Mouse (Mus musculus) neural tube, embryonic 13.5 days (tissue): ENCODE measurements around the gene Mmp15. TPM values are rescaled to one million over a fixed set of nuclear protein-coding genes. Genes with fewer than 3 reads are reported as not detected.

ENCODE experiments used
- ATAC-seq: fragments of 200-750 bp; cut with Nextera tagmentation; 2 replicates; pipeline ENCODE4 v1.8.0; 2017; ENCODE audit warnings: low read depth, mild to moderate bottlenecking, moderate TSS enrichment, moderate library complexity
- H3K27ac ChIP-seq: fragments of 300-500 bp; sonication (generic); replicated peaks from 2 replicates; pipeline ENCODE4 v1.5.1; 2015; ENCODE audit warnings: moderate library complexity, mild to moderate bottlenecking, inconsistent platforms
- H3K27me3 ChIP-seq: fragments of 300-500 bp; sonication (generic); 2 replicates; pipeline ENCODE4 v1.6.1; 2015; ENCODE audit warnings: mild to moderate bottlenecking, inconsistent platforms
- H3K36me3 ChIP-seq: fragments of 300-500 bp; sonication (generic); 2 replicates; pipeline ENCODE4 v1.6.1; 2015; ENCODE audit warnings: mild to moderate bottlenecking, inconsistent platforms
- H3K4me1 ChIP-seq: fragments of 300-500 bp; sonication (generic); replicated peaks from 2 replicates; pipeline ENCODE4 v1.6.1; 2015; ENCODE audit warnings: inconsistent platforms
- H3K4me2 ChIP-seq: fragments of 300-500 bp; sonication (generic); 2 replicates; pipeline ENCODE4 v1.6.1; 2015; ENCODE audit warnings: inconsistent platforms, mild to moderate bottlenecking, moderate library complexity
- H3K4me3 ChIP-seq: fragments of 300-500 bp; sonication (generic); 2 replicates; pipeline ENCODE4 v1.5.1; 2015; ENCODE audit warnings: mild to moderate bottlenecking, inconsistent platforms
- H3K9ac ChIP-seq: fragments of 300-500 bp; sonication (generic); 2 replicates; pipeline ENCODE4 v1.6.1; 2015; ENCODE audit warnings: moderate library complexity, mild to moderate bottlenecking, inconsistent platforms
- H3K9me3 ChIP-seq: fragments of 300-500 bp; sonication (generic); 2 replicates; pipeline ENCODE4 v1.6.1; 2016; ENCODE audit warnings: inconsistent platforms
- WGBS: fragments of 180-500 bp; shearing (Covaris S2); methylation state at CpG from one replicate; pipeline ENCODE4 v1.1.7; 2015; 5-methylcytosine and 5-hydroxymethylcytosine counted together
- polyA plus RNA-seq: library from polyadenylated mRNA; unstranded; fragments of >200 nt; fragmentation: Nextera tagmentation; extraction: Ambion mirVana; gene quantifications from 2 replicates; pipeline ENCODE4 v1.2.1, GENCODE M21; 2015

Mmp15 gene
- polyA plus RNA-seq, 1 experiment from 2014 or later, result 29.1 TPM

DNA sequence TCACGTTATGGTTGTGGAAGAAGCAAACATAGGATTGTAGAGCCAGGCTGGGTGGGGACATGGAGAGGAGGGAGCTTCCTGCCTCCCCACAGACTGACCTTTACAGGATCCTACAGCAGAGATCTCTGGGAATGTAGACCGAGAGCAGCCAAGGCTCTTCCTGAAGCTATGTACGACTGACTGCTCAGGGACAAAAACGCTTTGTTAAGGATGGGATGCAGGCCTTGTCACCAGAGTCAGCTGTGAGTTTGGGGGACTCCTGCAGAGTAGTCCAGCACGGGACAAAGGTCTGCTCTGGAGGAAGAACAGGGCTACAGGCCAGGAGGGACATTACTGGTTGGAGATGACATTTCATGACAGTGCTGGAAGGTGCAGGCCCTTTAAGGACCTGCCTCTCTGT, 27.4 kb upstream of the Mmp15 start:
- Histone ChIP-seq H3K9me3 (no peaks in the 10 kb centered on the region), H3K4me3 (no peak overlapping the region), H3K27me3 (peaks cover 10% of the 10 kb centered on the region), H3K9ac (peak overlapping the region; percentile 31; the same call in 1 of the 2 replicates), H3K27ac (peak overlapping the region; percentile 38; the same call in 1 of the 2 replicates), H3K4me2 (no peak overlapping the region), H3K36me3 (peaks cover 64% of the 10 kb centered on the region), H3K4me1 (peaks cover 60% of the 10 kb centered on the region)
- no peak for ATAC-seq
- WGBS, result 41% methylated on average over 5 of the region's 5 CpGs

DNA sequence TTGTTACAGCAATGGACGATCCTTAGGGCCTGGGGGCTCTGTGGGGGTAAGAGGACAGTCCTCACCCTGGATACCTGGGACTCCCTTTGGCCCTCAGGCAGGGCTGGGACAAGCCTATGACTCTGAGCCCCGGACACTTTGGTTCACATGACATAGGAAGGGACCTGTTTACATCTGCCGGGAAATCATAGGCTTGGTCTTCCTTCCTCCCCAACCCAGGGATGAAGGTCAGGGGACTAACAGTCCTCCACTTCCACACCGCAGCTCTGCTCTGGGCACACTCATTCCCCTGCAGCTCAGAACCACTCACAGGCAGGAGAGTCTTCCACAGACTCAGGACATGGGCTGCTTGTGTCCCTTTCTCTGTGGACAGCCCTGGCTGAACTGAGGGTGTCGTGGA, 25.2 kb upstream of the Mmp15 start:
- peaks cover 67% of the 10 kb centered on the region for H3K36me3 ChIP-seq
- H3K4me1 ChIP-seq, result peaks cover 60% of the 10 kb centered on the region
- H3K9ac ChIP-seq, result 0 out of 2 replicates have a peak overlapping the region, but pooled peaks have one; percentile 6
- 86% methylated on average over 5 of the region's 5 CpGs for WGBS
- H3K4me3 ChIP-seq, result no peak overlapping the region
- H3K27ac ChIP-seq, result no peak overlapping the region
- H3K4me2 ChIP-seq, result no peak overlapping the region
- no peaks in the 10 kb centered on the region for H3K9me3 ChIP-seq
- ATAC-seq, result no peak
- H3K27me3 ChIP-seq, result no peaks in the 10 kb centered on the region

DNA sequence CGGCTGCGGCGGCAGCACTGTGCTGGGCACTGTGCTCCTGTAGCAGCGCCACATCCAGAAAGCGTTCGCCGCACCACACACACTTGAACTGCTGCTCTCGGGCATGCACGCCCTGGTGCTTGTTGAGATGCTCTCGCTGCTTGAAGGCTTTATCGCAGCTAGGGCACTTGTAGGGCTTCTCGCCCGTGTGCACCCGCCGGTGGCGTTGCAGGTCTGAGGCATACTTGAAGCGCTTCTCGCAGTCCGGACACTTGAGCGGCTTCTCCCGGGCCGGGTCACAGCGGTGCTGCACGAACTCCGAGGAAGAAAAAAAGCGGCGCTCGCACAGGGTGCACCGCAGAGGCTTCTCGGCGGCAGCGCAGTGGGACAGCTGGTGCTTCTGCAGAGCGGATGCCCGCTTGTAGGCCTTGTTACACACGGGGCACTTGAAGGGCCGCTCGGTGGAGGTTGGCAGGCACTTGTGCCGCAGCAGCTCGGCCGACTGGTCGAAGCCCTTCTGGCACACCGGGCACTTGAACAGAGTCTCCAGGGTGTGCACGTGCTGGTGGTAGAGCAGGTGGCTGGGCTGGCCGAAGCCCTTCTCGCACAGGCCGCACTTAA, 24.1 kb upstream of the Mmp15 start:
- Histone ChIP-seq H3K27me3 (no peaks in the 10 kb centered on the region), H3K4me1 (peaks cover 66% of the 10 kb centered on the region), H3K27ac (no peak overlapping the region), H3K4me2 (no peak overlapping the region), H3K9ac (no peak overlapping the region), H3K9me3 (no peaks in the 10 kb centered on the region), H3K36me3 (peaks cover 67% of the 10 kb centered on the region), H3K4me3 (no peak overlapping the region)
- 85% methylated on average over 46 of the region's 46 CpGs for WGBS
- ATAC-seq, result no peak

DNA sequence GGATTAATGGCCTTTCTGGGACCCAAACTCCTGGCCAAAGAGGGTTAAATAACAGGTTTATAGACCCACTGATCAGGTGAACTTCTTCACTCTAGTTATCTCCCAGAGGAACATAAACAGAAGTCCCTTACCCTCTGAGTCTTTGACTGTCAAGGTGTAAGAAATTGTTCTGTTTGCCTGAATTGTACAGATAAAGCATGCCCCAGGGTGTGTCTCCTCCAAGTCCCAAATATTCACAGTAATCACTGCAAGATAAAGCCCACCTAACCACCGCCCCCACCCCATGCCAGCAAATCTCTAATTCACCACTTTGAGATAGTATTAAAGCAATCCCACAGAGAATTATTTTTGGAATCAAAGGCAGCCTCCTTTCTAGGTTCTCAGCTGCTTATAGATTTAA, 21.7 kb upstream of the Mmp15 start:
- H3K36me3 ChIP-seq, result peaks cover 63% of the 10 kb centered on the region

DNA sequence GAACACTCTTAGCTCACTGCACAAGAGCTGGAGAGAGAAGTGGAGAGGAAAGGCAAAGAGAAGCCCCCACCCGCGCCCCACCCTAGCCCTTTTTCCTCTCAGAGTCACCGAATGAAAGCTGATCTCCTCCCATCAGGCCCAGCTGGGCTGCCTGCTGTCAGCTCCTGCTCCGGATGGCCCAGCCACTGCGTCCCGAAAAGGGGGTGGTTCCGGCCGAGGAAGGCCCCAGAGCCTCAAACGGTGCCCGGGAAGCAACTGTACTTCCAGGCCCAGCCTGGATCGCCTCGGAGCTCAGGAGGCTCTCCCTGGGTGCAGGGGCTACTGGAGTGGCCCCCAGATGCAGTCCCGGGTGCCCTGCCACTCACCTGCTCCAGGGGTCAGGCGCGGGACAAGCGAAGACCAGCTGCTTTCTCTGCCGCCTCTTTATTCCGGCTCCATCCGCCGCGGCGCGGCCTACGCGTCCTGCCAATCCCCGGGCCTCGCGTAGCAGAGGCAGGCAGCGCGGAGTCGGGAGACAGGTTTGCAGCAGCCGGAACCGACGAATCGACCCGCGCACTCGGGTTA, 20.8 kb upstream of the Mmp15 start:
- no peaks in the 10 kb centered on the region for H3K9me3 ChIP-seq
- H3K4me1 ChIP-seq, result peaks cover 52% of the 10 kb centered on the region
- peak; percentile 52 for ATAC-seq
- peak overlapping the region; percentile 94 for H3K4me2 ChIP-seq
- peak overlapping the region; percentile 68 for H3K4me3 ChIP-seq
- peaks cover 55% of the 10 kb centered on the region for H3K36me3 ChIP-seq
- WGBS, result under 1% methylated on average over 38 of the region's 38 CpGs
- H3K27ac ChIP-seq, result peak overlapping the region; percentile 93
- H3K9ac ChIP-seq, result peak overlapping the region; percentile 86
- H3K27me3 ChIP-seq, result no peaks in the 10 kb centered on the region

More for the DNA sequence above, 21.7 kb upstream of the Mmp15 start:
- 0 out of 2 replicates have a peak overlapping the region, but pooled peaks have one; percentile 93 for H3K27ac ChIP-seq
- no peaks in the 10 kb centered on the region for H3K9me3 ChIP-seq
- peak overlapping the region; percentile 86 for H3K9ac ChIP-seq
- peak overlapping the region; percentile 68 for H3K4me3 ChIP-seq
- H3K27me3 ChIP-seq, result no peaks in the 10 kb centered on the region
- 90% methylated on average over 1 of the region's 1 CpGs for WGBS
- H3K4me2 ChIP-seq, result peak overlapping the region; percentile 94
- ATAC-seq, result no peak
- peaks cover 59% of the 10 kb centered on the region for H3K4me1 ChIP-seq

DNA sequence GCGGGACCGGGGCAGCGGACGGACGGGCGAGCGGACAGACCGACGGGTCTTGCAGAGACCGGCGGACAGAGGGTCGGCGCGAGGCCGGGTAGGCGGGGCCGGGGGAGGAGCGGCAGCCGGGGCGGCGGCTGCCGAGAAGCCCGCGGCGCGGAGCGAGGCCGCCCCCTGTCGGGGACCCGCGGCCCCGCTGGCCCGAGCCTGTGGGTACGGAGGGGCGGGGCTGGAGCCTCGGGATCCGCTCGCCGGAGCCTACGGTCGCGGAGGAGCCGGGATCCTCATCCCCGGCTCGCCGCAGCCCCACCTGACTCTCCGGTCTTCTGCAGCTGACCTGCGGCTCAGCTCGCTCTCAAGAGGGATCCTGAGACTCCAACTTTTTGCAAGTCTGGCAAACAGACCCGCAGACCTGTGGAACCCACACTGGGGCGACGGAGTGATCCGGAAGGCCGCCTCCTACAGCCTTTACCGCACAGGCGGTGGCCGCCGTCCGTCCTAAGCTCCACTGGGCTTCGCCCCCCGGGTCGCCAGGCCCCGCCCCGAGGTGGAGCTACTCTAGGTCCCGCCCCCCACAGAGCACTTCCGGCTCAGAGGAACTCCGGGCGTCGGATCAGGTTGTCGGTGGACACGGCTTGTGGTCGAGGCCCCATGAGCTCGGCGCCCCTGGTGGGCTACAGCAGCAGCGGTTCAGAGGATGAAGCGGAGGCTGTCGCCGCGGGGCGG, 20.2 kb upstream of the Mmp15 start, which contains the start of the genes Zfp319 and Usb1:
Gene Zfp319, minus strand, starts transcription at position 231 of the 717 bp plus-strand sequence.
Gene Usb1, plus strand, starts transcription at position 565 of the 717 bp plus-strand sequence.
- H3K36me3 ChIP-seq, result peaks cover 48% of the 10 kb centered on the region
- H3K9me3 ChIP-seq, result no peaks in the 10 kb centered on the region
- peak within 1 kb of the TSS; percentile 94 for H3K4me2 ChIP-seq
- WGBS, result under 1% methylated on average over 78 of the region's 80 CpGs
- H3K9ac ChIP-seq, result peak within 1 kb of the TSS; percentile 86
- H3K4me3 ChIP-seq, result peak within 1 kb of the TSS; percentile 68
- peak within 1 kb of the TSS; percentile 93 for H3K27ac ChIP-seq
- no peaks in the 10 kb centered on the region for H3K27me3 ChIP-seq
- peaks cover 46% of the 10 kb centered on the region for H3K4me1 ChIP-seq
- ATAC-seq, result peak; percentile 94

DNA sequence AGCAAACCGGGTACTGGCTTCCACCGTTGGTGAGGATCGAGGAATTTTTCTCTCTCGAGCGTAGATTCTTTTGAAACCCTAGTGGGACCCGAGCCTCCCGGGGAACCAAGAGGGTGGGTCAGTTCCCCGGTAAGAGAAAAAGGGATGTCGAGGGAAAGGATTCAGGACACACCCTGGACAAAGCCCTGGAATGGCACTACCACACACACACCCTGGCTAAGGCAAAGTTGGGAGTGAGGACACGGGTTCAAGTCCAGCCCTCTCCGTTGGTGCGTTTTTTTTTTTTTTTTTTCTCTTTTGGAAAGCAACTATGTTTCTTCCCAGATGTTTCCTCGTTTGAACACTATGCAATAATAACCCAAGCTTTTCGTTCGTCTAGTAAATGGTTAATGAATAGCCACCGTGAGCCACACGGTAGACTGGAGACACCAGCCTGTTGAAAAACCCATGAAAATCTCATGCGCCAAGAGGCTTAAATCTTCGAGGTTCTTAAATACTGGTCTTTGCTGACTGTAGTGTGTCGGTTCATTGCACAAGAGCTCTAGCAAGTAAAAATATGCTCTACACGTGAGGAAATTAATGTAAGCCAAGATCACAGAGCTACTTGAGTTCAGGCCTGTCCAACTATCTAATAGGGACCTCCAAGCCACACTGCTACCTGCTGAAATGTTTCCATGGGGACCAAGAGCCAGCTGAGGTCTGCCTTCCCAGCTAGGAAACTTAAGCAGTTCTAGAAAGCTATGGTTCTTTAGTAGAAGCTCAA, 19.4 kb upstream of the Mmp15 start:
- no peaks in the 10 kb centered on the region for H3K9me3 ChIP-seq
- H3K4me1 ChIP-seq, result peaks cover 39% of the 10 kb centered on the region
- peak overlapping the region; percentile 93 for H3K27ac ChIP-seq
- peaks cover 45% of the 10 kb centered on the region for H3K36me3 ChIP-seq
- peak overlapping the region; percentile 86 for H3K9ac ChIP-seq
- 22% methylated on average over 21 of the region's 21 CpGs for WGBS
- no peaks in the 10 kb centered on the region for H3K27me3 ChIP-seq
- ATAC-seq, result peak; percentile 33; the same call in 1 of the 2 replicates
- H3K4me2 ChIP-seq, result peak overlapping the region; percentile 94
- H3K4me3 ChIP-seq, result peak overlapping the region; percentile 68

DNA sequence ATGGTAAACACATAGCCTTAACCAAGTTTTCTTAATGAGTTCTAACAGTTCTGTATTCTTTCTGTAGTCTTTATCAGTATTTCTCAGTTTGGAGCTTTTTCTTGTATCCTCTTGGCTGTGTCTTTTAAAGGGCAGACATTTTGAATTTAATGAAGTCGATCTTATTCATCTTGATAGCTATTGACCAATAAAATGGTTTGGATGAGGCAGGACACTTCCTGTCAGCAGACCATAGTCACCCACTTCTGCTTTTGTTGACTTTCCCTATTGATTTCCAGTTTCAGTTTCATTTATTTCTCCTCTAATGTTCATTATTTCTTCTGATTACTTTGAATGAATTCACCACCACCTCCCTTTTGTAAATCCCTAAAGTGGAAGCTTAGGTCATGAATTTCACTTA, 16.4 kb upstream of the Mmp15 start:
- Histone ChIP-seq H3K27ac (no peak overlapping the region), H3K4me1 (peaks cover 13% of the 10 kb centered on the region), H3K4me3 (no peak overlapping the region), H3K9ac (no peak overlapping the region), H3K9me3 (no peaks in the 10 kb centered on the region), H3K4me2 (no peak overlapping the region), H3K36me3 (peaks cover 46% of the 10 kb centered on the region), H3K27me3 (no peaks in the 10 kb centered on the region)
- ATAC-seq, result no peak
- 88% methylated on average over 1 of the region's 1 CpGs for WGBS

DNA sequence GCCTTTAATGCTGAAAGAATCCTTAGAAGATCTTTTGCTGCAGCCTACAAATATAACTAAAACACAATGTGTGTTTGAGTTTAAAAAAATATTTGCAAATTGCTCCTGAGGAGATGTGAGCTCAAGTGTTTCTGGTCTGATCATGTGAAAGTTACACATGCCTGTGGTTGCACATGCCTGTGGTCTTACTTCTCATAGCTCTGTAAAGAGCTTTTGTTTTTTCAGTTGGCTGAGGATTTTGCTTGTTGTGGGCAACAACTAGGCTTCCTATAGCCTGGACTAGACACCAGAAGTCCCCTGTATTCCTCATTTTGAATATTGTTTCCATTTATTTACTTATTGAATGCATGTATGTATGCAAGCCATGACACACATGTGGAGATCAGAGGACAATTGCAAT, 15.7 kb upstream of the Mmp15 start:
- H3K36me3 ChIP-seq, result peaks cover 53% of the 10 kb centered on the region
- H3K9ac ChIP-seq, result no peak overlapping the region
- no peak overlapping the region for H3K4me3 ChIP-seq
- no peak for ATAC-seq
- H3K27me3 ChIP-seq, result no peaks in the 10 kb centered on the region
- H3K4me1 ChIP-seq, result peaks cover 11% of the 10 kb centered on the region
- no peaks in the 10 kb centered on the region for H3K9me3 ChIP-seq
- H3K4me2 ChIP-seq, result no peak overlapping the region
- no peak overlapping the region for H3K27ac ChIP-seq

DNA sequence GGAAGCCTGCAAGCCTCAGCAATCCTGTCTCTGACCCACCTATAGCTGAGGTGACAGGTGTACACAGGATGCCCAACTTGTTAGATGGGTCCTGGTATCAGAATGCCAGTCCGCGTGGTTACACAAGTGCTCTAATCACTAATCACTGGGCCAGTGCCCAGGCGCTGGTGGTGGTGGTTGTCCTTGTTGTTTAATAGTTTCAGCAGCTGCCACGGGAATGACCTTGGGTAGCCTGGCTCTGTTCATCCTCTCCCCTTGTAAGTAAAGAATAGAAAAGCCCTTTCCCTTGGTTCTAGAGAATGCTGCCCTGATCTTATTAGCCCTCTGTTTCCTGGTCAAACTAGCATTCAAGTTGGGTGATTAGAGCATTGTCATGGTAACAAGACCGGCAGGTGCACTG, 10.3 kb upstream of the Mmp15 start:
- WGBS, result 75% methylated on average over 5 of the region's 5 CpGs
- H3K9me3 ChIP-seq, result no peaks in the 10 kb centered on the region
- no peak overlapping the region for H3K27ac ChIP-seq
- peaks cover under 1% of the 10 kb centered on the region; the same call in 1 of the 2 replicates for H3K4me1 ChIP-seq
- H3K4me3 ChIP-seq, result no peak overlapping the region
- 0 out of 2 replicates have a peak overlapping the region, but pooled peaks have one; percentile 26 for H3K9ac ChIP-seq
- no peaks in the 10 kb centered on the region for H3K27me3 ChIP-seq
- H3K4me2 ChIP-seq, result no peak overlapping the region
- H3K36me3 ChIP-seq, result peaks cover 64% of the 10 kb centered on the region
- ATAC-seq, result no peak

DNA sequence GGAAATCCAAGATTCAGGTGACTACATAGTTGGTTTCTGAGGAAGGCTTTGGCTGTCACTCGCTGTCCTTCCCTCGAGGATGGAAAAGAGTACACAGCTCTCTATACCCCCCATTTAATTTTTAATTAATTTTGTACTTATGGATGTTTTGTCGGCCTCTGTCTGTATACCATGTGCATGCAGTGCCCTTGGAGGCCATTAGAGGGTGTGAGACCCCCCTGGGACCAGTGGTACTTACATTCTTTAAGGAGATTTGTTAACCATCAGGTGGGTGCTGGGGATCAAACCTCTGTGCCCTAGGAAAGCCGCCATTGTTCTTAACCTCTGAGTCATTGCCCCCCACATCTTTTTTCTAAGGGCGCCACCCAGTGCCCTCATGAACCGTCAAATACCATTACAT, 7.4 kb upstream of the Mmp15 start:
- H3K9me3 ChIP-seq, result no peaks in the 10 kb centered on the region
- peaks cover 46% of the 10 kb centered on the region for H3K36me3 ChIP-seq
- no peak overlapping the region for H3K4me3 ChIP-seq
- no peak overlapping the region for H3K9ac ChIP-seq
- H3K27ac ChIP-seq, result no peak overlapping the region
- no peak overlapping the region for H3K4me2 ChIP-seq
- no peaks in the 10 kb centered on the region for H3K27me3 ChIP-seq
- peaks cover 26% of the 10 kb centered on the region for H3K4me1 ChIP-seq
- 66% methylated on average over 6 of the region's 6 CpGs for WGBS
- ATAC-seq, result no peak
